27 mouse cellular contexts compared by ENCODE assay signal in genomic region chr7:72974384-72974783, GRCm38 (mm10).
"Had no signal": no experiment of that assay in that cellular context is flagged by ENCODE, and none has a peak within 500 bp of the region (broad histone marks: within the 10 kb centered on the region; RNA-seq: fewer than 3 reads in every experiment).

No protein-coding gene starts in this region.

- H3K4me3 ChIP-seq: heart, embryonic 12.5 days; heart, embryonic 13.5 days; heart, embryonic 15.5 days; hindbrain, embryonic 10.5 days; hindbrain, embryonic 12.5 days; hindbrain, embryonic 13.5 days; hindbrain, embryonic 15.5 days; intestine, embryonic 15.5 days; kidney, embryonic 15.5 days; layer of hippocampus, adult 2 months; left cerebral cortex, adult 2 months had no signal

- H3K27ac ChIP-seq: heart, embryonic 13.5 days; heart, embryonic 15.5 days; hindbrain, embryonic 10.5 days; hindbrain, embryonic 12.5 days; hindbrain, embryonic 13.5 days; hindbrain, embryonic 14.5 days; hindbrain, embryonic 15.5 days; hindbrain, postnatal 0 days; intestine, embryonic 15.5 days; kidney, embryonic 15.5 days; kidney, postnatal 0 days; layer of hippocampus, adult 2 months; left cerebral cortex, adult 2 months had no signal

- DNase-seq: heart, postnatal 14 days; heart, postnatal 4 days; kidney, adult 11 months; kidney, adult 18-20 months; kidney, adult 2 months; kidney, adult 8-10 months; kidney, adult 9 months; kidney, postnatal 10 days; kidney, postnatal 14 days; kidney, postnatal 25 days; kidney, postnatal 36 days; layer of hippocampus, adult 9-11 months; layer of hippocampus, postnatal 36 days had no signal

- H3K9ac ChIP-seq: heart, embryonic 12.5 days; heart, embryonic 13.5 days; heart, embryonic 15.5 days; hindbrain, embryonic 12.5 days; hindbrain, embryonic 13.5 days; hindbrain, embryonic 14.5 days; hindbrain, embryonic 15.5 days; intestine, embryonic 15.5 days; kidney, embryonic 15.5 days had no signal

- H3K36me3 ChIP-seq: heart, embryonic 12.5 days; heart, embryonic 13.5 days; heart, embryonic 15.5 days; hindbrain, embryonic 10.5 days; hindbrain, embryonic 12.5 days; hindbrain, embryonic 13.5 days; hindbrain, embryonic 15.5 days; intestine, embryonic 15.5 days; kidney, embryonic 15.5 days had no signal

- H3K4me1 ChIP-seq: hindbrain, embryonic 10.5 days; hindbrain, embryonic 12.5 days; hindbrain, embryonic 13.5 days; hindbrain, embryonic 15.5 days; intestine, embryonic 15.5 days; kidney, embryonic 15.5 days had no signal

- H3K9me3 ChIP-seq: heart, embryonic 12.5 days; heart, embryonic 15.5 days; hindbrain, embryonic 10.5 days; hindbrain, embryonic 12.5 days; hindbrain, embryonic 13.5 days; hindbrain, embryonic 15.5 days; intestine, embryonic 15.5 days; kidney, embryonic 15.5 days had no signal
